Mouse (Mus musculus) colon, adult 2 months (tissue): ENCODE measurements around the gene Zfp993. TPM values are rescaled to one million over a fixed set of nuclear protein-coding genes. Genes with fewer than 3 reads are reported as not detected.

Experiments used
- polyA plus RNA-seq: library from polyadenylated mRNA; depleted of rRNA; stranded (reverse); fragments of >200 nt; gene quantifications from 2 replicates; pipeline ENCODE4 v1.2.3, GENCODE M21; 2012; rRNA removed

Zfp993 gene
- polyA plus RNA-seq, result 0.19 and 0.23 TPM in 2 replicates

GRCm38 (mm10) chr4:146610774-146611400, at the start of gene Zfp993:
Zfp993 (plus strand) TSS chr4:146610961.

Other genes with a start within 250 kb of the Zfp993 start
- 0.17 and 0.21 TPM in 2 replicates for gene Zfp992, start 161.9 kb upstream of the Zfp993 start, polyA plus RNA-seq
- not detected in 2 replicates for gene Zfp981, start 108.9 kb upstream of the Zfp993 start, polyA plus RNA-seq